Mouse (Mus musculus) c-Kit-positive CD71-negative TER-119-negative erythroid progenitor cells, embryonic 14.5 days (primary cell): ENCODE data around the gene Hk1.

ENCODE experiments used
- DNase-seq: peaks from one replicate; pipeline ENCODE4 v3.0.0-alpha.2; 2013; ENCODE audit warnings: low read depth

Gene Hk1

GRCm38 (mm10) chr10:62269278-62269677 lies 110.4 kb downstream of the Hk1 start:
- DNase-seq = no peak

GRCm38 (mm10) chr10:62264299-62264698 lies 115.4 kb downstream of the Hk1 start:
- DNase-seq = no peak

- DNase-seq = peak; percentile 95
These were observed 118.4 kb downstream of the Hk1 start for GRCm38 (mm10) chr10:62261115-62261886.

GRCm38 (mm10) chr10:62258298-62258697 lies 121.4 kb downstream of the Hk1 start:
- DNase-seq = no peak

- no peak for DNase-seq
These were observed 127.0 kb downstream of the Hk1 start for GRCm38 (mm10) chr10:62252496-62253235.

GRCm38 (mm10) chr10:62252000-62252488 lies 127.7 kb downstream of the Hk1 start, which contains the start of gene Tacr2:
TSS of gene Tacr2 (plus strand) at chr10:62252438.
- DNase-seq = no peak

- no peak for DNase-seq
These were observed 131.9 kb downstream of the Hk1 start for GRCm38 (mm10) chr10:62247815-62248214.

- no peak for DNase-seq
These were observed 132.6 kb downstream of the Hk1 start for GRCm38 (mm10) chr10:62247156-62247555.

- no peak for DNase-seq
These were observed 135.6 kb downstream of the Hk1 start for GRCm38 (mm10) chr10:62244067-62244466.

GRCm38 (mm10) chr10:62242896-62243295 lies 136.8 kb downstream of the Hk1 start:
- peak; percentile 52 for DNase-seq

- no peak for DNase-seq
These were observed 137.3 kb downstream of the Hk1 start for GRCm38 (mm10) chr10:62242358-62242757.

- no peak for DNase-seq
These were observed 140.4 kb downstream of the Hk1 start for GRCm38 (mm10) chr10:62239270-62239669.

- no peak for DNase-seq
These were observed 141.0 kb downstream of the Hk1 start for GRCm38 (mm10) chr10:62238688-62239087.

- no peak for DNase-seq
These were observed 142.5 kb downstream of the Hk1 start for GRCm38 (mm10) chr10:62237205-62237604.

- DNase-seq = no peak
These were observed 143.5 kb downstream of the Hk1 start for GRCm38 (mm10) chr10:62236165-62236564.

GRCm38 (mm10) chr10:62231811-62232210 lies 147.9 kb downstream of the Hk1 start:
- no peak for DNase-seq

GRCm38 (mm10) chr10:62231395-62231732 lies 148.3 kb downstream of the Hk1 start:
- no peak for DNase-seq

GRCm38 (mm10) chr10:62230708-62231394 lies 148.9 kb downstream of the Hk1 start, which contains the start of gene Tspan15:
TSS of gene Tspan15 (minus strand) at chr10:62231251.
- peak; percentile 76 for DNase-seq

GRCm38 (mm10) chr10:62228126-62228525 lies 151.6 kb downstream of the Hk1 start:
- DNase-seq = no peak

GRCm38 (mm10) chr10:62225839-62226238 lies 153.9 kb downstream of the Hk1 start:
- no peak for DNase-seq

GRCm38 (mm10) chr10:62224231-62224630 lies 155.5 kb downstream of the Hk1 start:
- no peak for DNase-seq

GRCm38 (mm10) chr10:62222777-62223176 lies 156.9 kb downstream of the Hk1 start:
- no peak for DNase-seq

GRCm38 (mm10) chr10:62221647-62222046 lies 158.1 kb downstream of the Hk1 start:
- no peak for DNase-seq
